Mouse (Mus musculus): ENCODE measurements at regions not wholly inside any gene's neighbourhood (a gene's known extent, or its start where the extent isn't known, plus 50 kb on each side); places are given as distances from the start of the nearest gene placed in this dataset.
A peak's percentile ranks its signal among the peaks of the same experiment; 100 is the strongest.

DNA sequence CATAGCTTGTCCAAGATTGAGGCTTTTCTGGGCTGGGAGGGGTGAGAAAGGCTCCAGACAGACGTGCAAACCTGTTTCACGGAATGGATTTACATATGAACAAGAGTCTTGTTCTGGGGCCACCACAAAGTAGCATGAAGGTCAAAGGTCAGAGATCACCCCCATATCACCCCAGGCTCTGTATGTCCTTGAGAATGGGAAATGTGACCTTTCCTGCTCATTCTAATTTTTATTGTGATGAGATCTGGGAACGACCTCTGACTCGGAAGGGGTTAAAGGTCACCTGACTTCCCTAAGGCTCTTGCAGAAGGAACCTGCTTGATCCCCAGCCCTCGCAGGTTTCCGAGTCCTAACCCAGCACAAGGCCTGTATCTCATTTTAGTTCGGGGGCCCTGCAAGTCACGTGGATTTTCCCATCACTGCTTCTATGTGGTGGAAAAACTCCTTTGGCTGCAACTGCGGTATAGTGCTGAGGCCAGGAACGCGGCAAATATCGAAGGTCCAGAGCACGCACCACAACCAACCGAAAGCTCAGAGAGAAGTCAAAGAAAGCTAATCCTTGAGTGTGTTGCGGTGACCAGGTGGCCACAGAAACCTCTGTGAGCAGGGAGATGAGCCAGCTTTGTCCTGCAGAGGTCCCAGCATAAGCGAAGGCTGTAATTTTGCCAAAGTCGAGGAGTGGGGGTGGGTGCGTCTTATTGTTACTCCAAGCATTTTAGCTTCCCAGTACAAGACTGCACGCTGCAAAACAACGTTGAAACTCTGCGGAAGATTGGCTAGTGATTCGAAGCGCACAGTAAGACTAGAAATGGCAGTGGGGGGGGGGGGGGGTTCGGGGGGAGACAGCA, 166.1 kb upstream of the Gm3448 start:
- no peaks in the 10 kb centered on the region for H3K27me3 ChIP-seq (ENCODE audit: control insufficient read depth, insufficient read depth, low read length)
- ATAC-seq (ENCODE audit: low FRiP score) = peak; percentile 51
- H3K27ac ChIP-seq = peak overlapping the region; percentile 77
- no peaks in the 10 kb centered on the region for H3K9me3 ChIP-seq (ENCODE audit: control insufficient read depth, low read length)
- H3K4me2 ChIP-seq (replicated peaks) = peak overlapping the region; percentile 46
- WGBS = 15% methylated on average over 24 of the region's 24 CpGs
- peak overlapping the region; percentile 24 for H3K4me3 ChIP-seq (replicated peaks; ENCODE audit: low read length)
- H3K4me1 ChIP-seq (replicated peaks; ENCODE audit: control insufficient read depth, insufficient read depth, low read length) = peaks cover 20% of the 10 kb centered on the region
- DNase-seq (ENCODE audit: low spot score) = peak; percentile 56
- peak overlapping the region; percentile 55 for H3K9ac ChIP-seq
- no peaks in the 10 kb centered on the region for H3K36me3 ChIP-seq (replicated peaks; ENCODE audit: control insufficient read depth, insufficient read depth)

DNA sequence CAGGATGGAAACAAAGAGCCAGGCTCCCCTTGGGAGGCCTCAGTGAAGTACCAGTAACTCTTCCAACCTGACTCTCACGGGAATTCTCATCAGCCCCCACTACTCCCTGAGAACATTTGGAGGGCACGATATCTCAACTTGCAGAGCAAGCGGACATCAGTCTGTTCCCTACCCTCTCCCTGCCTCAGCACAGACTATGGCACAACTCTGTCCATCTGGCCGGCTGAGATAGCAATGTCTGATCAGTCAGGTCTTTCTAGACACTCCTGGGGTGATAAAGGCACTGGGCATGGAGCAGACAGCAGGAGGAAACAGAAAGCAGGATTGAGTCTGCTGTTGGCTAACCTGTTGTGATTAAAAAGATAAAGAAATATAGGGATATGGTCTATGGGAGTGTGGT, 164.5 kb upstream of the Gm3448 start:
- Histone ChIP-seq H3K36me3 (replicated peaks; ENCODE audit: control insufficient read depth, insufficient read depth) (no peaks in the 10 kb centered on the region), H3K9ac (no peak overlapping the region), H3K4me3 (replicated peaks; ENCODE audit: low read length) (no peak overlapping the region), H3K27me3 (ENCODE audit: control insufficient read depth, insufficient read depth, low read length) (no peaks in the 10 kb centered on the region), H3K27ac (no peak overlapping the region), H3K4me2 (replicated peaks) (no peak overlapping the region), H3K4me1 (replicated peaks; ENCODE audit: control insufficient read depth, insufficient read depth, low read length) (peaks cover 20% of the 10 kb centered on the region), H3K9me3 (ENCODE audit: control insufficient read depth, low read length) (no peaks in the 10 kb centered on the region)
- DNase-seq (ENCODE audit: low spot score) (no peak), ATAC-seq (ENCODE audit: low FRiP score) (no peak)
- WGBS = 75% methylated on average over 4 of the region's 4 CpGs

DNA sequence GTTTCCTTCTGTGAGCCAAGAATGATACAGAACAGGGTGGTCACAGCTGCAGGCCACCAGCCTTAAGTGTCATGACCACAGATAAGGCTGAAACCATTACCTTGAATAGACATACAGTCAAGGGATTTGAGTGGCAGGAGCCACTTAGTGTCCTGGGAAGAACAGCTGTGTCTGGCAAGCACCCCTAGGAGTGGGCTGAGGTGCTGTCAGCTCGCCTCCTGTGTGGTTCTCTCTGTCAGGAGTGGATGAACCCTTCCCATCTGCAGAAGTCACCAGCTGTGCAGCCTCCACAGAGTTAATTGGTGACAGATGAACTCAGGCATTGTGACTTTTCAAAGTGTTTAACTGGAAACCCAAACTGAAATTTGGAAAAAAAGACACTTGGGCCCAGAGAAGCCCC, 163.2 kb upstream of the Gm3448 start:
- Histone ChIP-seq H3K27ac (no peak overlapping the region), H3K4me3 (replicated peaks; ENCODE audit: low read length) (no peak overlapping the region), H3K36me3 (replicated peaks; ENCODE audit: control insufficient read depth, insufficient read depth) (no peaks in the 10 kb centered on the region), H3K9me3 (ENCODE audit: control insufficient read depth, low read length) (no peaks in the 10 kb centered on the region), H3K4me1 (replicated peaks; ENCODE audit: control insufficient read depth, insufficient read depth, low read length) (peaks cover 20% of the 10 kb centered on the region), H3K9ac (no peak overlapping the region), H3K27me3 (ENCODE audit: control insufficient read depth, insufficient read depth, low read length) (no peaks in the 10 kb centered on the region), H3K4me2 (replicated peaks) (no peak overlapping the region)
- DNase-seq (ENCODE audit: low spot score) (no peak), ATAC-seq (ENCODE audit: low FRiP score) (no peak)
- 48% methylated on average over 1 of the region's 1 CpGs for WGBS

DNA sequence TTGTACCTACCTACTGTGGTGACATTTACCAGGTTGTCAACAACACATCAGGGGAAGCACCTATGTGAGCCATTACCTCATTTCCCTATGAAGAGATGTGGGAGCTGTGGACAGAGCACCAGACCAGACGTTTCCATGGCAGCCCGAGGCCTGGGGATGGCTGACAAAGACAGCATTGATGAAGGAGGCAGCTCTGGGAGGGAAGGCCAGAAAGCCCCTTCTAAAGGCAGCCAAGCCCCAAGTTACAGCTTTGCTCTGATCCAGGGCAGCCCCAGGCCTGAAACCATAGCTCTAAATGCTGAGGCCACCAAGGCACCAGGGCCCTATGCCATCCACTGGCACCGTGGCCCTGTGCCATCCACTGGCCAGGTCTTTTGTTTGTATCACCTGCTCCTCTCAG, 157.9 kb upstream of the Gm3448 start:
- Histone ChIP-seq H3K4me1 (replicated peaks; ENCODE audit: control insufficient read depth, insufficient read depth, low read length) (peaks cover 13% of the 10 kb centered on the region), H3K4me3 (replicated peaks; ENCODE audit: low read length) (no peak overlapping the region), H3K27me3 (ENCODE audit: control insufficient read depth, insufficient read depth, low read length) (no peaks in the 10 kb centered on the region), H3K9me3 (ENCODE audit: control insufficient read depth, low read length) (no peaks in the 10 kb centered on the region), H3K4me2 (replicated peaks) (no peak overlapping the region), H3K9ac (no peak overlapping the region), H3K27ac (no peak overlapping the region), H3K36me3 (replicated peaks; ENCODE audit: control insufficient read depth, insufficient read depth) (no peaks in the 10 kb centered on the region)
- ATAC-seq (ENCODE audit: low FRiP score) = peak; percentile 32; the same call in 1 of the 2 replicates
- WGBS = 25% methylated on average over 3 of the region's 3 CpGs
- no peak for DNase-seq (ENCODE audit: low spot score)

DNA sequence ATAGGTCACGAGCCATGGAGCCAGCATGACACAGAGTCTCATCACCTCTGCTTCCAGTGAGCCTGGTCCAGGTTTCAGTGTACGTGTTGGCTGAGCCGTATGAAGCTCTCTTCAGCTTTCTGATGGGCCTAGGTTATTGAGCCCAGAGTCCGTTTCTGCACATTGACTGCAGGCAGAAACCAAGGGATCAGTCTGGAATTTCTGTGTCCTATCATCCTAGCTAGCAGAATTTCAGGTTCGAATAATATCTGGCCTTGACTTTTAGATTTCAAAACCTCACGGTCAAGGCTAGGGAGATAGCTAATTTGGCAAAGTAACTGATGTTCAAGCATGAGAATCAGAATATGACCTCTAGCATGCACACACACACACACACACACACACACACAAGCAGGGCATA, 156.0 kb upstream of the Gm3448 start:
- DNase-seq (ENCODE audit: low spot score) = no peak
- H3K4me2 ChIP-seq (replicated peaks) = no peak overlapping the region
- H3K27ac ChIP-seq = no peak overlapping the region
- no peaks in the 10 kb centered on the region for H3K36me3 ChIP-seq (replicated peaks; ENCODE audit: control insufficient read depth, insufficient read depth)
- WGBS = 95% methylated on average over 6 of the region's 6 CpGs
- H3K9ac ChIP-seq = no peak overlapping the region
- no peaks in the 10 kb centered on the region for H3K27me3 ChIP-seq (ENCODE audit: control insufficient read depth, insufficient read depth, low read length)
- peaks cover 13% of the 10 kb centered on the region for H3K4me1 ChIP-seq (replicated peaks; ENCODE audit: control insufficient read depth, insufficient read depth, low read length)
- H3K4me3 ChIP-seq (replicated peaks; ENCODE audit: low read length) = no peak overlapping the region
- H3K9me3 ChIP-seq (ENCODE audit: control insufficient read depth, low read length) = no peaks in the 10 kb centered on the region
- ATAC-seq (ENCODE audit: low FRiP score) = no peak

DNA sequence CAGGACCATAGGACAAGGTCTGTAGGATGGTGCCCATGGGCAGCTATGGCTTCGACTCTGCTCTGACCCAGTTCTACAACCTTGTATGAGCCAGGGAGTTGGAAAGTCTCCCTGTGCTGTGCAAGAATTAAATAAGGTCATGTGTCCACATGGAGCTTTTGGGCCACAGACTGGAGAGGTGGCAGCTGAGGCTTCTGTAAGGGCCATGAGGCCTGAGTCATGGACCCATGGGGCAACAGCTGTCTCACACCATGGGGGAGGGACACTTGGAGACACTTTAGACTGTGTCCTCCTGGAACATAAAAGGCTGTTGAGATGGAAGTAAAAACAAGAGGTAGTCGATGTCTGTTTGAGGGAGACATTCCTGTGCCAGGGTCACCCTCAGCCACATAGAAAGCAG, 154.5 kb upstream of the Gm3448 start:
- H3K9ac ChIP-seq = no peak overlapping the region
- 93% methylated on average over 2 of the region's 2 CpGs for WGBS

DNA sequence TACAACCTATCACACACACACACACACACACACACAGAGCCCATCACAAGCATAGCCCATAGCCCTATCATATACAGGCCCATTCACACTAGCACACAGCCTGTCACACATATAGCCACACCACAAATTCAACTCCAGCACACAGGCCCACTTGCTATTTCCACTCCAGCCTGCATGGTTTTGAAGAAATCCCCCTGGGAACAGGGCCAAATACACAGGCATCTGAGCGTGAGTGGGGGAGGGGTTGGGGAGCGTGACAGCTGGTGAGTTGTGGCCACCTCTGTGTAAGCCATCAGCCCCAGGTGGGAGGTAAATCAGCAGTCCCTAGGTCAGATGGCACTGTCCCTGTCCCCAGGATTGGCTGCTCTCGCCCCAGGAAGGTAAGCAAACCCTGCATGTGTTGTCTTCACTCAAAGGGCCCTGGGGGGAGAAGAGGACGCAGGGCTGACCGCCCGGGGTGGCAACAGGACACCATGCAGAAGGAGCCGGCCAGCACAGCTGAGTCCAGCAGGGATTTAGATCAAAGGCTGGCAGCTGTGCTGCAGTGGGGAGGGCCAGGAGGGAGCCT, 153.6 kb upstream of the Gm3448 start:
- ATAC-seq (ENCODE audit: low FRiP score) (peak; percentile 42), DNase-seq (ENCODE audit: low spot score) (peak; percentile 55)
- Histone ChIP-seq H3K36me3 (replicated peaks; ENCODE audit: control insufficient read depth, insufficient read depth) (no peaks in the 10 kb centered on the region), H3K27me3 (ENCODE audit: control insufficient read depth, insufficient read depth, low read length) (no peaks in the 10 kb centered on the region), H3K4me2 (replicated peaks) (no peak overlapping the region), H3K9me3 (ENCODE audit: control insufficient read depth, low read length) (no peaks in the 10 kb centered on the region), H3K27ac (no peak overlapping the region), H3K4me3 (replicated peaks; ENCODE audit: low read length) (no peak overlapping the region), H3K9ac (no peak overlapping the region), H3K4me1 (replicated peaks; ENCODE audit: control insufficient read depth, insufficient read depth, low read length) (peaks cover 13% of the 10 kb centered on the region)
- WGBS = 8% methylated on average over 7 of the region's 7 CpGs

More for the DNA sequence above, 154.5 kb upstream of the Gm3448 start:
- no peak for DNase-seq (ENCODE audit: low spot score)
- no peak for ATAC-seq (ENCODE audit: low FRiP score)
- H3K9me3 ChIP-seq (ENCODE audit: control insufficient read depth, low read length) = no peaks in the 10 kb centered on the region
- no peak overlapping the region for H3K4me3 ChIP-seq (replicated peaks; ENCODE audit: low read length)
- no peak overlapping the region for H3K27ac ChIP-seq
- peaks cover 13% of the 10 kb centered on the region for H3K4me1 ChIP-seq (replicated peaks; ENCODE audit: control insufficient read depth, insufficient read depth, low read length)
- H3K4me2 ChIP-seq (replicated peaks) = no peak overlapping the region
- no peaks in the 10 kb centered on the region for H3K27me3 ChIP-seq (ENCODE audit: control insufficient read depth, insufficient read depth, low read length)
- no peaks in the 10 kb centered on the region for H3K36me3 ChIP-seq (replicated peaks; ENCODE audit: control insufficient read depth, insufficient read depth)

DNA sequence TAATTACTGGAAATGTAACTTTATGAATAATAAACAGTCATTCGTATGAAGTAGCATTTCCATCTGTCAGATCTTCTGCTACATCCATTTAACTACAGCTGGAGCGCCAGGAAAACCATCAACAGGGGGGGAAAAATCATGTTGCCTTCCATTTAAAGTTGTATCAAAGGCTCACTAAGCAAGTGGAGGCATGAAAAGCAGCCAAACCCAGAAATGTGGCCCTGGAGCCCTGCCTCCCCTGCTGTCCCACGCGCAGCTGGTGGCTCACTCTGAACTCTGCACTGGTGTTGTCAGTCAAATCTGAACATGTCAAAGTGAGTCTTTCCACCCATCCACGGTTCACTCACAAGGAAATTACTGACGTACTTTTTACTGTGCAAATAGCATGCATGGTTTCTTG, 152.5 kb upstream of the Gm3448 start:
- DNase-seq (ENCODE audit: low spot score) = no peak

DNA sequence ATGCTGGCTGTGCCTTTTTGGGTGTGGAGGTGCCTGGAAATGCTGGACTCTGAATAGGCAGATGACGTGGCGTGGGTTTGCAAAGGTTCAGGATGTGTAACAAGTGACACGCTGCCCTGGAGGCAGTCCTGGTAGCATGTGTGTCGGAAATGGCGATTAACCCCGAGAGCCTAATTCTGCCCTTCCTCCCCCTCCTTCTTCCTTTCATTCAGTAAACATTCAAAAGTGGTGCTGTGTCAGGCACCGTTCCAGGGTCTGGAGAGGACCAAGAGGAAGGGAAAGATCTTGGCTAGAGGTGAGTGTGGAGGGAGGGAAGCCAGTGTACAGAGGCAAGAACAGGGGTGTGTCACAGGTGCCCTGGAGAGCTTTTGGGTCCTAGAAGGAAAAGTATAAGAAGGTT, 151.5 kb upstream of the Gm3448 start:
- Histone ChIP-seq H3K4me1 (replicated peaks; ENCODE audit: control insufficient read depth, insufficient read depth, low read length) (peaks cover 9% of the 10 kb centered on the region), H3K36me3 (replicated peaks; ENCODE audit: control insufficient read depth, insufficient read depth) (no peaks in the 10 kb centered on the region), H3K4me2 (replicated peaks) (no peak overlapping the region), H3K4me3 (replicated peaks; ENCODE audit: low read length) (no peak overlapping the region), H3K27ac (no peak overlapping the region), H3K9me3 (ENCODE audit: control insufficient read depth, low read length) (no peaks in the 10 kb centered on the region), H3K9ac (no peak overlapping the region), H3K27me3 (ENCODE audit: control insufficient read depth, insufficient read depth, low read length) (no peaks in the 10 kb centered on the region)
- ATAC-seq (ENCODE audit: low FRiP score) (no peak), DNase-seq (ENCODE audit: low spot score) (no peak)
- 54% methylated on average over 7 of the region's 7 CpGs for WGBS

More for the DNA sequence above, 152.5 kb upstream of the Gm3448 start:
- ATAC-seq (ENCODE audit: low FRiP score) = no peak
- H3K27ac ChIP-seq = no peak overlapping the region
- WGBS = 47% methylated on average over 6 of the region's 6 CpGs
- H3K36me3 ChIP-seq (replicated peaks; ENCODE audit: control insufficient read depth, insufficient read depth) = no peaks in the 10 kb centered on the region
- no peaks in the 10 kb centered on the region for H3K27me3 ChIP-seq (ENCODE audit: control insufficient read depth, insufficient read depth, low read length)
- no peak overlapping the region for H3K4me2 ChIP-seq (replicated peaks)
- no peaks in the 10 kb centered on the region for H3K9me3 ChIP-seq (ENCODE audit: control insufficient read depth, low read length)
- H3K4me3 ChIP-seq (replicated peaks; ENCODE audit: low read length) = no peak overlapping the region
- no peak overlapping the region for H3K9ac ChIP-seq
- peaks cover 9% of the 10 kb centered on the region for H3K4me1 ChIP-seq (replicated peaks; ENCODE audit: control insufficient read depth, insufficient read depth, low read length)

Measured in hindbrain, embryonic 14.5 days (tissue).